9 mouse cellular contexts compared by ENCODE assay signal in the genomic region with DNA sequence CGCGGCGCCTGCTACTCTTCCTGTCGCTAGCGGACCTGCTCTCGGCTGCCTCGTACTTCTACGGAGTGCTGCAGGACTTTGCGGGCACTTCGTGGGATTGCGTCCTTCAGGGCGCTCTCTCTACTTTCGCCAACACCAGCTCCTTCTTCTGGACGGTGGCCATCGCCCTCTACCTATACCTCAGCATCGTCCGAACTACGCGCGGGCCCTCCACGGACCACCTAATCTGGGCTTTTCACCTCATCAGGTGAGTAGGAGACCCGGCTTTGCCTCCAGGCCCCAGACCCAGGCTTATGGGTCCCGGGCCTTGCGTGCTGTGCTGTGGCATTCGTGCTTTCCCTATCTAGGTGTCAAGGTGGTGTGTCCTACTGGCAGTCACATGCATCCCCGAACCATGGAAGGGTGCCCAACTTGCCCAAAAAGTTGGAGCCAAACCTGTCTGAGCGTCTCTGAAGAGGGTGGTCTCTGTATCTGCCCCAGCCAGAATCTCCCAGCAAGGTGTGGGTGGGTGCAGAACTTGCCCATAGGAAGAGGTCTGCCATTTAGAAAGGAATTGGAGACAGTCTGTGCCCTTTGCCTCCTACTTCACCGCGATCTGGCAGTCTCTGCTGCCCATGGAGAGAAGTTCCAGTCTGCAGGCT. TPM values are rescaled to one million over a fixed set of nuclear protein-coding genes. Genes with fewer than 3 reads are reported as not detected.
DNase-seq lines count a peak whose midpoint lies in the region; ATAC-seq and TF ChIP-seq lines count a peak whose summit lies in the region.
"Had no signal": no experiment of that assay in that cellular context is flagged by ENCODE, and none has a peak within 500 bp of the region (broad histone marks: within the 10 kb centered on the region; RNA-seq: fewer than 3 reads in every experiment).

No protein-coding gene starts in this region.

- peak overlapping the region; percentile 99 for H3K4me2 ChIP-seq in hindbrain, embryonic 13.5 days
- peak overlapping the region; percentile 98 for H3K4me2 ChIP-seq in midbrain, embryonic 13.5 days (replicated peaks)

- DNase-seq in heart, embryonic 10.5 days (ENCODE audit: low spot score), result no peak
- DNase-seq in heart, adult 11 months, result no peak
- no peak for DNase-seq in right cerebral cortex, adult 2 months (ENCODE audit: low spot score in 2 of 2)
- no peak for DNase-seq in right cerebral cortex, adult 18-20 months
- no peak for DNase-seq in adrenal gland, postnatal 36 days

- WGBS in heart, embryonic 10.5 days, result 13% methylated on average over 29 of the region's 29 CpGs
- whole genome bisulfite sequencing in hindbrain, embryonic 13.5 days, result 19% methylated on average over 29 of the region's 29 CpGs
- WGBS in midbrain, embryonic 13.5 days, result 16% methylated on average over 29 of the region's 29 CpGs

- H3K27me3 ChIP-seq in heart, embryonic 10.5 days (ENCODE audit: insufficient read depth, poor library complexity, severe bottlenecking), result peaks cover 40% of the 10 kb centered on the region
- H3K27me3 ChIP-seq in hindbrain, embryonic 13.5 days, result peaks cover 36% of the 10 kb centered on the region
- H3K27me3 ChIP-seq in midbrain, embryonic 13.5 days, result peaks cover 47% of the 10 kb centered on the region
- H3K27me3 ChIP-seq: Patski had no signal

- peak overlapping the region; percentile 73 for H3K4me3 ChIP-seq in heart, embryonic 10.5 days
- peak overlapping the region; percentile 68 for H3K4me3 ChIP-seq in bone marrow macrophage, adult 2 months (ENCODE audit: insufficient read depth, low read length)
- H3K4me3 ChIP-seq in hindbrain, embryonic 13.5 days, result peak overlapping the region; percentile 58
- peak overlapping the region; percentile 56 for H3K4me3 ChIP-seq in midbrain, embryonic 13.5 days (replicated peaks)

- peak overlapping the region; percentile 74 for H3K9ac ChIP-seq in hindbrain, embryonic 13.5 days
- peak overlapping the region; percentile 62 for H3K9ac ChIP-seq in midbrain, embryonic 13.5 days (replicated peaks)

- no peaks in the 10 kb centered on the region for H3K36me3 ChIP-seq in heart, embryonic 10.5 days
- H3K36me3 ChIP-seq in hindbrain, embryonic 13.5 days, result no peaks in the 10 kb centered on the region
- no peaks in the 10 kb centered on the region for H3K36me3 ChIP-seq in midbrain, embryonic 13.5 days

- peaks cover 41% of the 10 kb centered on the region for H3K4me1 ChIP-seq in heart, embryonic 10.5 days
- peaks cover 12% of the 10 kb centered on the region for H3K4me1 ChIP-seq in bone marrow macrophage, adult 2 months (ENCODE audit: control insufficient read depth, insufficient read depth, low read length)
- H3K4me1 ChIP-seq in hindbrain, embryonic 13.5 days (replicated peaks), result peaks cover 14% of the 10 kb centered on the region
- peaks cover 15% of the 10 kb centered on the region for H3K4me1 ChIP-seq in midbrain, embryonic 13.5 days (replicated peaks)

- H3K9me3 ChIP-seq in heart, embryonic 10.5 days, result no peaks in the 10 kb centered on the region
- no peaks in the 10 kb centered on the region for H3K9me3 ChIP-seq in hindbrain, embryonic 13.5 days
- 0 out of 2 replicates have a peak, but pooled peaks cover 3% of the 10 kb centered on the region for H3K9me3 ChIP-seq in midbrain, embryonic 13.5 days

- no peak for TF ChIP-seq POLR2A in bone marrow macrophage, adult 2 months (IDR thresholded peaks at IDR 0.05; ENCODE audit: borderline replicate concordance, low read depth, low read length)

- TF ChIP-seq CTCF in bone marrow macrophage, adult 2 months (IDR thresholded peaks at IDR 0.05; ENCODE audit: low read depth, low read length), result no peak

- ATAC-seq in hindbrain, embryonic 13.5 days (ENCODE audit: low FRiP score), result no peak
- ATAC-seq in midbrain, embryonic 13.5 days, result 0 out of 2 replicates have a peak, but pooled peaks have one; percentile 5

- H3K27ac ChIP-seq in heart, embryonic 10.5 days, result peak overlapping the region; percentile 84
- peak overlapping the region; percentile 79 for H3K27ac ChIP-seq in bone marrow macrophage, adult 2 months (ENCODE audit: insufficient read depth, low read depth, low read length)
- H3K27ac ChIP-seq in hindbrain, embryonic 13.5 days, result no peak overlapping the region
- no peak overlapping the region for H3K27ac ChIP-seq in midbrain, embryonic 13.5 days

RNA-seq across cellular contexts. Expression of a gene that starts 0.8 kb away (rescaled TPM):
- polyA plus RNA-seq in heart, embryonic 10.5 days (2016; fragmentation: Nextera tagmentation; extraction: Ambion mirVana), result 0.85 and 2.0 TPM in 2 replicates
- polyA plus RNA-seq in bone marrow macrophage, adult 2 months (2012; ENCODE audit: insufficient read depth, insufficient read length, missing spikeins), result 4.8 and 5.1 TPM in 2 replicates
- 0.29 and 0.43 TPM in 2 replicates for polyA plus RNA-seq in hindbrain, embryonic 13.5 days (2015; fragmentation: Nextera tagmentation; extraction: Ambion mirVana)
- polyA plus RNA-seq in midbrain, embryonic 13.5 days (2015; fragmentation: Nextera tagmentation; extraction: Ambion mirVana), result 0.15 and 0.26 TPM in 2 replicates
- total RNA-seq in adrenal gland, postnatal 36 days (2021), result 1 to 10 TPM in 1 of 2 experiments, under 1 TPM in 1; 0.99 to 1.9 TPM

RNA-seq across cellular contexts. Expression of a gene that starts 31.1 kb away (rescaled TPM):
- 1.2 and 1.3 TPM in 2 replicates for polyA plus RNA-seq in heart, embryonic 10.5 days (2016; fragmentation: Nextera tagmentation; extraction: Ambion mirVana)
- polyA plus RNA-seq in bone marrow macrophage, adult 2 months (2012; ENCODE audit: insufficient read depth, insufficient read length, missing spikeins), result 0.43 TPM in 1 of 2 replicates, not detected in the other
- polyA plus RNA-seq in hindbrain, embryonic 13.5 days (2015; fragmentation: Nextera tagmentation; extraction: Ambion mirVana), result 1.8 and 2.7 TPM in 2 replicates
- polyA plus RNA-seq in midbrain, embryonic 13.5 days (2015; fragmentation: Nextera tagmentation; extraction: Ambion mirVana), result 1.7 and 2.0 TPM in 2 replicates
- total RNA-seq in adrenal gland, postnatal 36 days (2021), result 1 to 10 TPM; 3.7 to 8.5 TPM
- polyA plus RNA-seq: Patski had no signal

Comparison
In these comparisons a context has a peak if more than half of its experiments do, and no peak if none do; other contexts are left out.
1. H3K27ac ChIP-seq: peak in heart, embryonic 10.5 days (single experiment) and bone marrow macrophage, adult 2 months (single experiment); none in hindbrain, embryonic 13.5 days (single experiment) and midbrain, embryonic 13.5 days (single experiment).
2. Peak in every context shown above with its lines, with median percentiles within 50 percentile points of each other: H3K4me3 ChIP-seq.